ENCODE assay signal across 9 mouse cellular contexts in the genomic region with DNA sequence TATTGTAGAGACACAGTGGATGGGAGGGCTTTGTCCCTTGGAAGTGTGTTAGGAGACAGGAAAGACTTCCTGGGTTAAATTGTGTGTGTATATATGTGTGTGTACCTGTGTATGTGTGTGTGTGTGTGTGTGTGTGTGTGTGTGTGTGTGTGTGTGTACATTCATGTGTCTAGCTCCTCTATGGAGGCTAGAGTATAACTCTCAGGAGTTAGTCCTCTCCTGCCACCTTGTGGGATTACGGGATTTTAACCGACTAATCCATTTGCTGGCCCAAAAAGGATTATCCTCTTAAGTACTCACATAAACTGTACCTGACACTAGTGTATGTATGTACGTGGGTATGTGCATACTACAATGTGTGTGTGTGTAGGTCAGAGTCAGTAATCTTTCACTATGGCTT.
DNase-seq lines count a peak whose midpoint lies in the region; ATAC-seq lines count a peak whose summit lies in the region.
"Had no signal": no experiment of that assay in that cellular context is flagged by ENCODE, and none has a peak within 500 bp of the region (broad histone marks: within the 10 kb centered on the region; RNA-seq: fewer than 3 reads in every experiment).

No protein-coding gene starts in this region.

- peaks cover 25% of the 10 kb centered on the region; the same call in 1 of the 2 replicates for H3K36me3 ChIP-seq in heart, embryonic 10.5 days
- no peaks in the 10 kb centered on the region for H3K36me3 ChIP-seq in forebrain, embryonic 16.5 days (ENCODE audit: control insufficient read depth, insufficient read depth)

- H3K4me2 ChIP-seq in forebrain, embryonic 16.5 days (ENCODE audit: low read length), result no peak overlapping the region
- H3K4me2 ChIP-seq: neural tube, embryonic 13.5 days had no signal

- WGBS in heart, embryonic 10.5 days, result 71% methylated on average over 3 of the region's 3 CpGs
- WGBS in forebrain, embryonic 16.5 days, result 69% methylated on average over 3 of the region's 3 CpGs

- H3K9ac ChIP-seq in forebrain, embryonic 16.5 days (replicated peaks; ENCODE audit: low read depth, low read length), result no peak overlapping the region
- H3K9ac ChIP-seq: neural tube, embryonic 13.5 days had no signal

- no peaks in the 10 kb centered on the region for H3K27me3 ChIP-seq in heart, embryonic 10.5 days (ENCODE audit: insufficient read depth, poor library complexity, severe bottlenecking)
- no peaks in the 10 kb centered on the region for H3K27me3 ChIP-seq in forebrain, embryonic 16.5 days (replicated peaks; ENCODE audit: control insufficient read depth, insufficient read depth, low read length)
- H3K27me3 ChIP-seq: neural tube, embryonic 13.5 days had no signal

- peak; percentile 66 for ATAC-seq in forebrain, embryonic 16.5 days
- no peak for ATAC-seq in monocyte, adult 5-6 weeks (replicated peaks; ENCODE audit: insufficient number of reproducible peaks, low FRiP score, low TSS enrichment, poor library complexity, severe bottlenecking)

- H3K4me3 ChIP-seq in heart, embryonic 10.5 days, result no peak overlapping the region
- H3K4me3 ChIP-seq in forebrain, embryonic 16.5 days (replicated peaks; ENCODE audit: low read length), result no peak overlapping the region
- H3K4me3 ChIP-seq: neural tube, embryonic 13.5 days had no signal

- intact Hi-C loops in heart, postnatal 14 days (cut with DNase I), result loop anchor here (5.0 kb wide), 3 partner anchors 38 to 342 kb away; no protein-coding TSS in a partner anchor

- DNase-seq in heart, postnatal 14 days, result peak; percentile 34 to 67
- DNase-seq in heart, embryonic 10.5 days (ENCODE audit: low spot score), result no peak
- peak; percentile 70 for DNase-seq in MN1 (ENCODE audit: low spot score)
- DNase-seq in lung, postnatal 14 days, result peak; percentile 69
- DNase-seq in spleen, postnatal 10 days (ENCODE audit: low spot score in 2 of 2), result no peak
- no peak for DNase-seq in gastrocnemius, postnatal 25 days

- H3K27ac ChIP-seq in heart, embryonic 10.5 days, result no peak overlapping the region
- H3K27ac ChIP-seq in forebrain, embryonic 16.5 days (ENCODE audit: low read length), result no peak overlapping the region
- H3K27ac ChIP-seq: neural tube, embryonic 13.5 days had no signal

- H3K9me3 ChIP-seq in heart, embryonic 10.5 days, result no peaks in the 10 kb centered on the region
- H3K9me3 ChIP-seq in forebrain, embryonic 16.5 days (ENCODE audit: control insufficient read depth, low read length), result no peaks in the 10 kb centered on the region
- H3K9me3 ChIP-seq: neural tube, embryonic 13.5 days had no signal

- no peaks in the 10 kb centered on the region for H3K4me1 ChIP-seq in heart, embryonic 10.5 days
- no peaks in the 10 kb centered on the region for H3K4me1 ChIP-seq in forebrain, embryonic 16.5 days (replicated peaks; ENCODE audit: control insufficient read depth, insufficient read depth, low read length)
- H3K4me1 ChIP-seq: neural tube, embryonic 13.5 days had no signal

Comparison
In these comparisons a context has a peak if more than half of its experiments do, and no peak if none do; other contexts are left out.
1. DNase-seq: peak in heart, postnatal 14 days (2 of 2), MN1 (single experiment) and lung, postnatal 14 days (single experiment); none in heart, embryonic 10.5 days (single experiment), spleen, postnatal 10 days (0 of 2) and gastrocnemius, postnatal 25 days (single experiment).